Mouse (Mus musculus) layer of hippocampus, adult 2 months (tissue): Measurements from ENCODE around the gene Gm20403. TPM values are rescaled to one million over a fixed set of nuclear protein-coding genes. Genes with fewer than 3 reads are reported as not detected.
A peak's percentile ranks its signal among the peaks of the same experiment; 100 is the strongest.
"Not testable (repeated sequence)": the region's sequence is repeated elsewhere in the genome, so short reads cannot be mapped to it uniquely, and the experiment has no call there.

Experiments
- DNase-seq, 2 experiments: peaks; one replicate each; pipeline ENCODE4 v3.0.0; 2022; ENCODE audit warnings: low spot score in 2 of 2
- H3K27ac ChIP-seq: fragments of 200-600 bp; 2 replicates; pipeline ENCODE4 v1.8.1; 2022
- H3K4me3 ChIP-seq: fragments of 200-600 bp; 2 replicates; pipeline ENCODE4 v1.8.1; 2022; ENCODE audit warnings: mild to moderate bottlenecking
- CTCF ChIP-seq: fragments of 200-600 bp; conservative IDR thresholded peaks from 2 replicates; pipeline ENCODE4 v1.8.1; 2022; ENCODE audit warnings: antibody characterized with exemption, mild to moderate bottlenecking, moderate library complexity
- total RNA-seq, 2 experiments: library from RNA; stranded (reverse); gene quantifications; 2 replicates each; pipeline ENCODE4 v1.2.3; 2021

Gm20403 gene
- total RNA-seq, 2 experiments from 2014 or later: not detected

DNA sequence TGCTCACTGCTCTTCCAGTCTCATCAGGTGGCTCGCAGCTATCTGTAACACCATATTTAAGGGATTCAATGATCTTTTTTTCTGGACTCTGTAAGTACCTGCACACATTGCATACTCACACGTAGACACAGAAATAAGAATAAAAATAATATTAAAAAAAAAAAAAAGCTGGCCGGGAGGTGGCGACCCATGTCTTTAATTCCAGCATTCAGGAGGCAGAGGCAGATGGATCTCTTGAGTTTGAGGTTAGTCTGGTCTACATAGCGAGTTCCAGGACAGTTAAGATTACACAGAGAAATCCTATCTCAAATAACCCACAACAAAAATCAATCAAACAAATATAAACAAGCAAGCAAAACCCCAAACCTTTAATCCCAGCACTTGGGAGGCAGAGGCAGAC is 17.5 kb upstream of the Gm20403 start:
- no peak for DNase-seq
- Histone ChIP-seq H3K27ac (no peak overlapping the region), H3K4me3 (no peak overlapping the region)
- TF ChIP-seq CTCF: no peak

DNA sequence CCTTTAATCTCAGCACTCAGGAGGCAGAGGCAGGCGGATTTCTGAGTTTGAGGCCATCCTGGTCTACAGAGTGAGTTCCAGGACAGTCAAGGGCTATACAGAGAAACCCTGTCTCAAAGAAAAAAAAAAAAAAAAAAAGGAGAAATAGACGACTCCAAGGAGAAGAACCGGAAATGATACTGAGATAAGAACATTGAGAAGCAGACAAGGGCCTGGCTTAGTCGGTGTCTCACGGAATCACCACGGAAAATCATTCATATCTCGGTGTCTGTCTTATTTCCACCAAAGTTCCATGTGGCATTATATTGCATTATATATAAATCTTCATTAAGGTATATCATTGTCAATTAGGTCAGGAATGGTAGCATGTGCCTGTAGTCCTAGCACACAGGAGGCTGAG is 16.2 kb upstream of the Gm20403 start:
- not testable (repeated sequence) for H3K4me3 ChIP-seq, H3K27ac ChIP-seq, DNase-seq

- Histone ChIP-seq H3K27ac (no peak overlapping the region), H3K4me3 (no peak overlapping the region)
- no peak for TF ChIP-seq CTCF
- DNase-seq: no peak
Observed at GRCm38 (mm10) chr12:54999016-54999690, 12.8 kb upstream of the Gm20403 start.

DNA sequence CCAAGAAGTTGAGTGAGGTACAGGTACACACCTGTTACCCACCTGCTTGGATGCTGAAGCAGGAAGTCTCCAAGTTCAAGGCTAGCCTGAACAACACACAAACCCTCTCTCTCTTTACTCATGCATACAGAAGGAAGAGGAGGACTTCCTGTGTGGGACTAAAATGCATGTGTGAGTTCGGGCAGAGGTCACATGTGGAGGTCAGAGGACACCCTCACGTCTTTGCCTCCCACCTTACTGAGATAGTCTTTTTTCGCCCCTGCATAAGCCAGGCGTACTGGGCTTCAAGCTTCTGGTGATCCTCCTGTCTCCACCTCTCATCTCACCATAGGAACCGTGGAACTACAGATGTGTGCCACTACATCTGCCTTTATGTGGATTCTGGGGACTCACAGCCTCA is 12.1 kb upstream of the Gm20403 start:
- Histone ChIP-seq H3K4me3 (no peak overlapping the region), H3K27ac (no peak overlapping the region)
- TF ChIP-seq CTCF: no peak
- no peak for DNase-seq

- no peak overlapping the region for H3K27ac ChIP-seq
- TF ChIP-seq CTCF: no peak
- H3K4me3 ChIP-seq: no peak overlapping the region
- no peak for DNase-seq
Observed at GRCm38 (mm10) chr12:54996979-54997474, 10.7 kb upstream of the Gm20403 start.

GRCm38 (mm10) chr12:54995965-54996364 is 9.6 kb upstream of the Gm20403 start:
- TF ChIP-seq CTCF: no peak
- DNase-seq: no peak
- no peak overlapping the region for H3K4me3 ChIP-seq
- H3K27ac ChIP-seq: no peak overlapping the region

DNA sequence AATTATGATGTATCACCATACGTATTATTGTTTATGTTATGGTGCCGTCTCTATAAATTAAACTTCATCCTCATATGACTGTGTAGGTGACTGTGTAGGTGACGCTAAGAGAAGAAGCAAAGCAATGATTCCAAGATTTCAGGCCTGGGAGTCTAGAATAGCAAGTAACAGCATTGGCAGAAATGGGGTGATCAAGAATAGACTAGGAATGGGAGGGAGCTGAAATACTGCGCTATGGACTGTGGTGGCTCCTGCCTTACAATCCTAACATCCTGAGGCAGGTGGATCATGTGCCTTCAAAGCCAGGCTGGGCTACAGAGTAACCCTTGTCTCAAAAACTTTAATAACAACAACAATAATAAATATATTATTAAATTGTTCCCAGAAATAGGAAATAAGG is 8.1 kb upstream of the Gm20403 start:
- no peak overlapping the region for H3K4me3 ChIP-seq
- no peak for DNase-seq
- TF ChIP-seq CTCF: no peak
- no peak overlapping the region for H3K27ac ChIP-seq

DNA sequence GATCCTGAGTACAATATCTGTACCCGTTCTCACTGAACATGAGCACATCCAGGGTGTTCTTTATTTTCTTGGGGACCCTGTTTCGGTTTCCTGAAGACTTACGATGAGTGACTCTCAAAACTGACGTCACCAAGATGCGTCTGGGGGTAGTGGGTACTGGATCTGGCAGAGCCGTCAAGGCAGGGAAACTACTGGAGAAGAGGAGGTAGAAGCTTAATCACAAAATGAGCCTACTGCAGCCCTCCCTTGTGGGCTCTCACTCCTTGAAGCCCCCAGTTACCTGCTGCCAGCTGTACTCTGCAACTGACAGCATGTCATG is 7.7 kb upstream of the Gm20403 start:
- Histone ChIP-seq H3K27ac (no peak overlapping the region), H3K4me3 (no peak overlapping the region)
- DNase-seq: no peak
- no peak for TF ChIP-seq CTCF

GRCm38 (mm10) chr12:54993246-54994067 is 7.1 kb upstream of the Gm20403 start:
- no peak overlapping the region for H3K4me3 ChIP-seq
- TF ChIP-seq CTCF: no peak
- no peak for DNase-seq
- H3K27ac ChIP-seq: no peak overlapping the region

GRCm38 (mm10) chr12:54992814-54993213 is 6.5 kb upstream of the Gm20403 start:
- TF ChIP-seq CTCF: no peak
- no peak overlapping the region for H3K4me3 ChIP-seq
- no peak overlapping the region for H3K27ac ChIP-seq
- no peak for DNase-seq

DNA sequence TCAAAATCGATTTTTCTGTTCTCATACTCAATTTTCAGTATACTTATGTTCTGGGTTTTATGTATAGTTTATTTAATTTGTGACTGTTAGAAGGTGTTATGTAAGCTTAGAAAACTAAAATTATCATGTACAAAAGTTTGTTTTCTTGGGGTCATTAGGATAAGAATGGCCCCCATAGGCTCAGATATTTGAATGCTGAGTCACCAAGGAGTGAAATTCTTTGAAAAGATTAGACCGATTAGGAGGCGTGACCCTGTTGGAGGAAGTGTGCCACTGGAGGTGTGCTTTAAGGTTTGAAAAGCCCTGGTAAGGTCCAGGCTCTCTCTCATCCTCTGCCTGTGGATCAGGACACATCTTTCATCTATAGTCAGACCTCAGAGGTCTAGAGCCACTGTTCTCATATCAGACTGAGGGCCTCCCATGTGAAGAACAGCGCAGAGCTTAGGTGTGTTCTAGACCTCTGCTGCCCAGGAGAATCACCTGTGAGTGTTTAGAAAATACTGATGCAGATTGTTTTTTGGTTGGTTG is 2.1 kb upstream of the Gm20403 start:
- DNase-seq: no peak
- no peak for TF ChIP-seq CTCF
- Histone ChIP-seq H3K27ac (no peak overlapping the region), H3K4me3 (no peak overlapping the region)

DNA sequence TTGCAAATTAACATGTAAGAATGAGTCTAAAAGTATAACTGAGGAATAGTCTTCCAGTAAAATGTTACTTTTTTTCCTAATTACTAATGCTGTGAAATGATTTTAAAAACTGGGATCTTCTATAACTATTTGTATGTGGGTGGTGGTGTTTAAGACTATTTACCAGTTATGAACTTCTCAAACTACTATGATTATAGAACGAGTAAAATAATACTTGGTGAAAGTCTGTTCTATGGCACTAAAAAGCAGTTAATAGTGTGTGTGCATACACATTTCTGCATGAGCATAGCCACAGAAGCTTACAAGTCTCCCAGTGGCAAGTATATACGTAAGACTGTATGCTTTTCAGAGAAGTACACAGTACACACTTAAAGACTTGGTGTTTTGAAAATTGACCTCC is 827 bp upstream of the Gm20403 start:
- H3K4me3 ChIP-seq: no peak overlapping the region

GRCm38 (mm10) chr12:54985257-54986051 is 875 bp downstream of the Gm20403 start:
- peak; percentile 12; the same call in 1 of the 2 replicates for TF ChIP-seq CTCF
- Histone ChIP-seq H3K27ac (peak overlapping the region; percentile 65), H3K4me3 (peak overlapping the region; percentile 76)
- DNase-seq: no peak

More for the DNA sequence above, 827 bp upstream of the Gm20403 start:
- TF ChIP-seq CTCF: no peak
- H3K27ac ChIP-seq: no peak overlapping the region
- no peak for DNase-seq
